Mouse (Mus musculus) ES-E14 (cell line): ENCODE data around the gene Tbc1d22b.

Source experiments
- CHD2 ChIP-seq: IDR thresholded peaks from 2 replicates; pipeline ENCODE4 v1.6.1; 2014; ENCODE audit warnings: mild to moderate bottlenecking, low read depth, low read length, inconsistent platforms
- ZC3H11A ChIP-seq: IDR thresholded peaks from 2 replicates; pipeline ENCODE4 v1.6.1; 2012; ENCODE audit warnings: low read depth, mild to moderate bottlenecking, inconsistent platforms, low read length, borderline replicate concordance
- ZNF384 ChIP-seq: IDR thresholded peaks from 2 replicates; pipeline ENCODE4 v1.6.1; 2012; ENCODE audit warnings: low read depth, low read length, inconsistent platforms

DNA sequence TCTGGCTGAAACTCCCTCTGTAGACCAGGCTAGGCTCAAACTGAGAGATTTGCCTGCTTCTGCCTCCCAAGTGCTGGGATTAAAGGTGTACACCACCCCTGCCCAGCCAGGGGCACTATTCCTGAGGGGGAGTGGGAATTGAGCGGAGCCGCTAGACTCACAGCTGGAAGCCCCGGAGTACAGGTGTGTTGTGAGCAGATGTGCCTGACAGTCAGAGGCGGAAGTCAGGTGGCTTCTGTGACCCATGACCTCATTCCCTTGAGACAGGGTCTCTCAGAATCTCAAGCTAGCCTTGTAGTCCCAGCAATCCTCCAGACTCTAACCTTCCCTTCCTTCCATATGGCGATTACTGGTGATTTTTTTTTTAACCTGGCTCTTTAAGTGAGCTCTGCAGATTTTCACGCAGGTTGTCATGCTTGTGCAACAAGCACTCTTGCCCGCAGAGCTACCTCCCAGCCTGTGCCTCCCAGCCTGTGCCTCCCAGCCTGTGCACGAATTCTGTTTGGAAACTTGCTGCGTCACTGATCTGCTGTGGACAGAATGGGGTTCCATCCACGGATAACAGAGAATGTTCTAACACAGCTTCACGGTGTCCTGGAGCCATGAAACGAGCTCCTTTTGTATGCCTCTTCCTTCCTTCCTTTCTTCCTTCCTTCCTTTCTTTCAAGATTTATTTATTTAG lies 40.5 kb upstream of the Tbc1d22b start:
- no peak for TF ChIP-seq ZC3H11A
- TF ChIP-seq ZNF384 = no peak
- TF ChIP-seq CHD2 = no peak
